Mouse (Mus musculus) bone marrow macrophage, adult 2 months (primary cell): ENCODE measurements around the gene Wdr24. TPM values are rescaled to one million over a fixed set of nuclear protein-coding genes. Genes with fewer than 3 reads are reported as not detected.
A peak's percentile ranks its signal among the peaks of the same experiment; 100 is the strongest.

Experiments used
- H3K27ac ChIP-seq: 2 replicates; pipeline ENCODE4 v1.5.1; 2012; ENCODE audit warnings: low read depth, low read length; ENCODE audit not compliant: insufficient read depth
- H3K4me1 ChIP-seq: 2 replicates; pipeline ENCODE4 v1.6.1; 2012; ENCODE audit warnings: low read length; ENCODE audit not compliant: control insufficient read depth, insufficient read depth
- H3K4me3 ChIP-seq: 2 replicates; pipeline ENCODE4 v1.5.1; 2012; ENCODE audit warnings: mild to moderate bottlenecking, low read length, moderate library complexity; ENCODE audit not compliant: insufficient read depth
- CTCF ChIP-seq: IDR thresholded peaks from 2 replicates; pipeline ENCODE4 v1.5.1; 2012; ENCODE audit warnings: low read depth, mild to moderate bottlenecking, low read length, moderate library complexity
- POLR2A ChIP-seq: IDR thresholded peaks from 2 replicates; pipeline ENCODE4 v1.6.1; 2012; ENCODE audit warnings: mild to moderate bottlenecking, low read depth, low read length, borderline replicate concordance
- polyA plus RNA-seq: library from polyadenylated mRNA; stranded (reverse); fragments of >200 nt; gene quantifications from 2 replicates; pipeline ENCODE4 v1.2.4, GENCODE M21; 2012; ENCODE audit not compliant: missing spikeins, insufficient read depth, insufficient read length

The Wdr24 gene
- polyA plus RNA-seq, 1 experiment, result 14.0 TPM

DNA sequence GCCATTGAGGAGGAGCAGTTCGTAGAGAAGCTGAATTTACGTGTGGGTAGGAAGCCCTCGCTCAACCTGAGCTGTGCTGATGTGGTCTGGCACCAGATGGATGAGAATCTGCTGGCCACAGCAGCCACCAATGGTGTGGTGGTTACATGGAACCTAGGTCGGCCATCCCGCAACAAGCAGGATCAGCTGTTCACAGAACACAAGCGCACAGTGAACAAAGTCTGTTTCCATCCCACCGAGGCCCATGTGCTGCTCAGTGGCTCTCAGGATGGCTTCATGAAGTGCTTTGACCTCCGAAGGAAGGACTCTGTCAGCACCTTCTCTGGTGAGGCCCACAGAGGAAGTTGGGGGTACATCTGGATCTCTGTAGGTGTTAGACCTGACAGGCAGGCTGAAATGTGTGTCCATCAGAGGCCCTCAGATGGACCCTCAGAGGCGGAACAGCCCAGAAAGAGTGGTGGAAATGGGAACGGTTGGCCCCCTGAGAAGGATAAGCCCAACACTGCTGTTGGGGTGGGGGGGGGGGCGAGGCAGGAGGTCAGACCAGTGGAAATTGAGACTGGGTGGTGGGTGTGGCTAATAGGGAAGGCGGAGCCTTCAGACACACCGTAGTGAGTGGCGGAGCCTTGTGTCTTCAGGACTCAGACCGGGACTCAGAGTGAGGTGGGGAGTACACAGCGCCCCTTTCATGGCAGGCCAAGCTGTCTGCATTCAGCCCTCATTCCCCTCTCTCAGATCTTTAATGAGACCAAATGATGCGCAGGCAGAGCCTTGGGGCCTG is 1.1 kb downstream of the Wdr24 start:
- H3K4me3 ChIP-seq, result peak overlapping the region; percentile 89
- H3K27ac ChIP-seq, result no peak overlapping the region
- peaks cover 15% of the 10 kb centered on the region for H3K4me1 ChIP-seq
- TF ChIP-seq POLR2A (no peak), CTCF (no peak)

DNA sequence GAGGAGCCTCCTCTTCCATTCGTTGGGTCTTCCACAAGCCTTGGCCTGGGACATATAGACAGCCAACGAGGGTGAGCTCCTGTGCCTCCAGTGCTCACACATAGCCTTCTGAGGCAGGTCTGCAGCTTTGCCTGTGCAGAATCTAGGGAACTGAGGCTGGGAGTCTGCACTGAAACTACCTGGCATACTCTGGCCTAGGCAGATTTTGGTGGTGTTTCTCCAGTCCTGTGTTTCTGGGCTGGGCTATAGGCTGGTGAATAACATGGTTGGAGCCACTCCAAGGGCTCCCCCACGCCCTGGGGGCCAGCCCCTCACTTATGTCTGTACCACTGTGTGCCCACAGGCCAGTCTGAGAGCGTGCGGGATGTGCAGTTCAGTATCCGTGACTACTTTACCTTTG is 1.9 kb downstream of the Wdr24 start:
- H3K27ac ChIP-seq, result no peak overlapping the region
- peaks cover 17% of the 10 kb centered on the region for H3K4me1 ChIP-seq
- H3K4me3 ChIP-seq, result no peak overlapping the region
- TF ChIP-seq CTCF (no peak), POLR2A (no peak)

DNA sequence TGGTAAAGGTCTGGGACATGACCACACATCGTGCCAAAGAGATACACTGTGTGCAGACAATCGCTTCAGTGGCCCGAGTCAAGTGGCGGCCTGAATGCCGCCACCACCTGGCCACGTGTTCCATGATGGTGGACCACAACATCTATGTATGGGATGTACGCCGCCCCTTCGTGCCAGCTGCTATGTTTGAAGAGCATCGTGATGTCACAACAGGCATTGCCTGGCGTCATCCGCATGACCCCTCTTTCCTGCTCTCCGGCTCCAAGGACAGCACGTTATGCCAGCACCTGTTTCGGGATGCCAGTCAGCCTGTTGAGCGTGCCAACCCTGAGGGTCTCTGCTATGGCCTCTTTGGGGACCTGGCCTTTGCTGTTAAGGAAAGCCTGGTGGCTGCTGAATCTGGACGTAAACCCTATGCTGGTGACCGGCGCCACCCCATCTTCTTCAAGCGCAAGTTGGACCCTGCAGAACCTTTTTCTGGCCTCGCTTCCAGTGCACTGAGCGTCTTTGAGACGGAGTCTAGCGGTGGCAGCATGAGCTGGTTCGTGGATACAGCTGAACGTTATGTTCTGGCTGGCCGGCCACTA is 2.6 kb downstream of the Wdr24 start:
- no peak for TF ChIP-seq CTCF
- TF ChIP-seq POLR2A, result no peak
- Histone ChIP-seq H3K4me3 (no peak overlapping the region), H3K4me1 (peaks cover 17% of the 10 kb centered on the region), H3K27ac (no peak overlapping the region)

DNA sequence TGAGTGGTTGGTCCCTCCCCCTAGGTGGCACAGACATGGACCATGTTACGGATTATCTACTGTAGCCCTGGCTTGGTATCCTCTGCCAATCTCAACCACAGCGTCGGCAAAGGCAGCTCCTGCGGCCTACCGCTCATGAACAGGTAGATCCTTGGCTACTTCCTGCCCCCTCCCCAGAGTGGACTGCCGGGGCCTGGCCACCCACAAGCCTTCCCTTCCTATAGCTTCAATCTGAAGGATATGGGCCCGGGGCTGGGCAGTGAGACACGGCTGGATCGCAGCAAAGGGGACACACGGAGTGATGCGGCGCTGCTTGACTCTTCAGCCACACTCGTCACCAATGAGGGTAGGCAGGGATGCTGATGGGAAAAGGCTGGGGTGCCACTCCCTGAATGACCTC is 3.6 kb downstream of the Wdr24 start:
- no peak overlapping the region for H3K4me3 ChIP-seq
- peaks cover 21% of the 10 kb centered on the region for H3K4me1 ChIP-seq
- no peak overlapping the region for H3K27ac ChIP-seq
- no peak for TF ChIP-seq POLR2A
- TF ChIP-seq CTCF, result no peak

DNA sequence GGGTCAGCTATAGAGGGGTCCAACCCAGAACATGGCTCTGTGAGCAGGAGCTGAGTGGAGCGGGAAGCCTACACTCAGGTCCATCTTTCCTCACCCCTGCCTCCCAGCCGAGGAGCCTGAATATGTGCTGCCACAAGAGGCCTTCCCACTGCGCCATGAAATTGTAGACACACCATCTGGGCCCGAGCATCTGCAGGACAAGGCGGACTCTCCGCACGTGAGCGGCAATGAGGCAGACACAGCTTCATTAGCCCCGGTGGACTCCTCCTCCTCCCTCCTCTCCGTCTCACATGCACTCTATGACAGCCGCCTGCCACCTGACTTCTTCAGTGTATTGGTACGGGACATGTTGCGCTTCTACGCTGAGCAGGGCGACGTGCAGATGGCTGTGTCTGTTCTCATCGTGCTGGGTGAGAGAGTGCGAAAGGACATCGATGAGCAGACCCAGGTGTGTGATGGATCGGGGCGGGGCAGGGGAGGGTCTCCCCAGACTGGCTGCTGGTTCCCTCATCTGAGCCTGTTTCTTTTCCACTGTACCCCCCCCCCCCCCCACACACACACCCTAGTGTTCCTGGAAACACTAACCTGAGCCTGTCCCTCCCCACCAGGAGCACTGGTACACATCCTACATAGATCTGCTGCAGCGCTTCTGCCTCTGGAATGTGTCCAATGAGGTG is 4.3 kb downstream of the Wdr24 start:
- TF ChIP-seq CTCF, result no peak
- no peak for TF ChIP-seq POLR2A
- peaks cover 21% of the 10 kb centered on the region for H3K4me1 ChIP-seq
- H3K4me3 ChIP-seq, result no peak overlapping the region
- no peak overlapping the region for H3K27ac ChIP-seq

DNA sequence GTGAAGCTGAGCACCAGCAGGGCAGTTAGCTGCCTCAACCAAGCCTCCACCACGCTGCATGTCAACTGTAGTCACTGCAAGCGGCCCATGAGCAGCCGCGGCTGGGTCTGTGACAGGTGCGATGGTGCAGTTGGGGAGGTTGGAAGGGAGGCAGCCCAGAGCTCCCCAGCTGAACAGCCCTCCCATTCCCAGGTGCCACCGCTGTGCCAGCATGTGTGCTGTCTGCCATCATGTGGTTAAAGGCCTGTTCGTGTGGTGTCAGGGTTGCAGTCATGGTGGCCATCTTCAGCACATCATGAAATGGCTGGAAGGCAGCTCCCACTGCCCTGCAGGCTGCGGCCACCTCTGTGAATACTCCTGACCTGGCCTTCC is 4.8 kb downstream of the Wdr24 start:
- TF ChIP-seq POLR2A (no peak), CTCF (no peak)

DNA sequence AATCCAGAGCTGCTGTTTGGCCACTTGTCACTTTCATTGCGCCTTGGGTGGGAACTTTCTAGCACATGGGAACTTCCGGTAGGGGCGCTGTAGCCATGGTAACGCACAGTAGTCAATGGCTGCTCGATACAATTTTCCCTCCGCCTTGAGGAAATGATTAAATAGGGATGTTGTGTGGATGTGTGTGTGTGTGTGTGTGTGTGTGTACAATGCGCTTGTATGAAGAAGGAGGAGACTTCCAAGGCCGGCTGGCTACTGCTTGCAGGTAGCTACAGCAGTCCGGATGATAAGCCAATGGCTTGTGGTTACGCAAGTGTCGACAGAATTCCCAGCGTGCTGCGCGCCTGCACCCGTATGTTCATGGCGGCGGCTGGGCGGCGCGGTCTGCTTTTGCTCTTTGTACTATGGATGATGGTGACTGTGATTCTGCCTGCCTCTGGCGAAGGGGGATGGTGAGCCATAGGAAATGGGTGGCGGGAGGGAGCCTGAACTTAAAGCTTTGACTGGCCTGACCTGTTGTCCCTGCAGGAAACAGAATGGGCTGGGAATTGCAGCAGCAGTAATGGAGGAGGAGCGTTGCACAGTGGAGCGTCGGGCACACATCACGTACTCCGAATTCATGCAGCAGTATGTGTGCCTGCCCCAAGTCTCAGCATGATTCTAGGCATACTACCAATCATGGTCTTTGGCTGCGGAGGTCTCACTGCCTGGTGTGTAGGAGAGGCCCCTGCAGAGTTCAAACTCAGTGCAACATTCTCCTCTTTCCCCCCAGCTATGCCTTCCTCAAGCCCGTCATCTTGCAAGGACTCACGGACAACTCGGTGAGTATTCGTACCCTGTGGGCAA is 5.5 kb downstream of the Wdr24 start, which contains the start of gene Jmjd8:
Gene Jmjd8, plus strand, starts transcription at position 156 of the 846 bp plus-strand sequence.
- TF ChIP-seq POLR2A, result no peak
- no peak for TF ChIP-seq CTCF
- Histone ChIP-seq H3K4me3 (peak within 1 kb of the TSS; percentile 77), H3K4me1 (peaks cover 18% of the 10 kb centered on the region), H3K27ac (peak within 1 kb of the TSS; percentile 42; the same call in 1 of the 2 replicates)

More for the DNA sequence above, 4.8 kb downstream of the Wdr24 start:
- no peak overlapping the region for H3K27ac ChIP-seq
- H3K4me3 ChIP-seq, result peak overlapping the region; percentile 77
- peaks cover 18% of the 10 kb centered on the region for H3K4me1 ChIP-seq

DNA sequence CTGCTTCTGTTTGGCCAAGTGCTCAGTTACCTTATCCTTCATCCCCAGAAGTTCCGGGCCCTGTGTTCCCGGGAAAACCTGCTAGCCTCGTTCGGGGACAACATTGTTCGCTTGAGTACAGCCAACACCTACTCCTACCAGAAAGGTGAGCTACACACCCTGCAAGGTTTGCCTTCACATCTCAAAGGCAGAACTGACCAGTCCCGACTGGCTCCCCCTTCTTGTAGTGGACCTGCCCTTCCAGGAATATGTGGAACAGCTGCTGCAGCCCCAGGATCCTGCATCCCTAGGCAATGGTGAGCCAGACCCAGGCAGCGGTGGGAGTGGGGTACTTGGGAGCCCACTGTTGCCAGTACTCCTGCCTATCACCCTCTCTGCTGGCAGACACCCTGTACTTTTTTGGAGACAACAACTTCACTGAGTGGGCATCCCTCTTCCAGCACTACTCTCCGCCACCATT is 6.2 kb downstream of the Wdr24 start:
- peaks cover 15% of the 10 kb centered on the region for H3K4me1 ChIP-seq
- TF ChIP-seq POLR2A (no peak), CTCF (no peak)
- H3K4me3 ChIP-seq, result peak overlapping the region; percentile 77
- H3K27ac ChIP-seq, result no peak overlapping the region

DNA sequence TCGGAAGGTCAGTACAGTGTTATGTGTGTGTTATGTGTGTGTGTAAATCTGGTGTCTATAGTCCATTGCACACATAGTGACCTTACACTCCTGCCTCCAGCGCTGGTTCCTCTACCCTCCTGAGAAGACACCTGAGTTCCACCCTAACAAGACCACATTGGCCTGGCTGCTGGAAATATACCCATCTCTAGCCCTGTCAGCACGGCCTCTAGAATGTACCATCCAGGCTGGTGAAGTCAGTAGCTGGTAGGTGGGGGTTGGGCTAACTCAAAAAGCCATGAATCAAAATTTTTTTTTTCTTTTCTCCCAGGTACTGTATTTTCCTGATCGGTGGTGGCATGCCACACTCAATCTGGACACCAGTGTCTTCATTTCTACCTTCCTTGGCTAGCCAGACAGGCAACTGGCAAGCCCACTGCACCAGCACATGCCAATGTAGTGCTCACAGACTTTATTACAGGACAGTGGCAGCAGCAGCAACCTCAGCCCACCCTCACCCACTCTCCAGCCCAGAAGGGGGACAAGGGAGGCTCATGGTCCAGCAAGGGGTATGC is 6.8 kb downstream of the Wdr24 start:
- H3K4me1 ChIP-seq, result peaks cover 18% of the 10 kb centered on the region
- TF ChIP-seq CTCF (no peak), POLR2A (no peak)
- no peak overlapping the region for H3K4me3 ChIP-seq
- H3K27ac ChIP-seq, result no peak overlapping the region
